Mouse (Mus musculus): ENCODE results near the gene Cdkn2a. TPM values are rescaled to one million over a fixed set of nuclear protein-coding genes. Genes with fewer than 3 reads are reported as not detected.

Gene Cdkn2a
- polyA plus RNA-seq, 1 experiment = not detected

- WGBS = 3% methylated on average over 9 of the region's 9 CpGs
- Histone ChIP-seq H3K27ac (ENCODE audit: insufficient read depth, low read depth, low read length) (no peak overlapping the region), H3K4me3 (ENCODE audit: insufficient read depth, low read depth, low read length) (no peak overlapping the region), H3K4me1 (ENCODE audit: control insufficient read depth, insufficient read depth, low read length) (no peaks in the 10 kb centered on the region)
- TF ChIP-seq CTCF (IDR thresholded peaks at IDR 0.05; ENCODE audit: insufficient read depth, low read depth, low read length) = no peak
- no peak for TF ChIP-seq POLR2A (IDR thresholded peaks at IDR 0.05; ENCODE audit: insufficient read depth, low read depth, low read length)
These were observed 20.9 kb downstream of the Cdkn2a start for GRCm38 (mm10) chr4:89273585-89273984.

GRCm38 (mm10) chr4:89272961-89273540, 21.4 kb downstream of the Cdkn2a start:
- Histone ChIP-seq H3K4me3 (ENCODE audit: insufficient read depth, low read depth, low read length) (no peak overlapping the region), H3K4me1 (ENCODE audit: control insufficient read depth, insufficient read depth, low read length) (no peaks in the 10 kb centered on the region), H3K27ac (ENCODE audit: insufficient read depth, low read depth, low read length) (no peak overlapping the region)
- 4% methylated on average over 20 of the region's 20 CpGs for WGBS
- no peak for TF ChIP-seq POLR2A (IDR thresholded peaks at IDR 0.05; ENCODE audit: insufficient read depth, low read depth, low read length)
- no peak for TF ChIP-seq CTCF (IDR thresholded peaks at IDR 0.05; ENCODE audit: insufficient read depth, low read depth, low read length)

- Histone ChIP-seq H3K4me1 (ENCODE audit: control insufficient read depth, insufficient read depth, low read length) (no peaks in the 10 kb centered on the region), H3K27ac (ENCODE audit: insufficient read depth, low read depth, low read length) (no peak overlapping the region), H3K4me3 (ENCODE audit: insufficient read depth, low read depth, low read length) (no peak overlapping the region)
- TF ChIP-seq POLR2A (IDR thresholded peaks at IDR 0.05; ENCODE audit: insufficient read depth, low read depth, low read length) (no peak), CTCF (IDR thresholded peaks at IDR 0.05; ENCODE audit: insufficient read depth, low read depth, low read length) (no peak)
- WGBS = 7% methylated on average over 18 of the region's 18 CpGs
These were observed 22.2 kb downstream of the Cdkn2a start for GRCm38 (mm10) chr4:89272101-89272718.

DNA sequence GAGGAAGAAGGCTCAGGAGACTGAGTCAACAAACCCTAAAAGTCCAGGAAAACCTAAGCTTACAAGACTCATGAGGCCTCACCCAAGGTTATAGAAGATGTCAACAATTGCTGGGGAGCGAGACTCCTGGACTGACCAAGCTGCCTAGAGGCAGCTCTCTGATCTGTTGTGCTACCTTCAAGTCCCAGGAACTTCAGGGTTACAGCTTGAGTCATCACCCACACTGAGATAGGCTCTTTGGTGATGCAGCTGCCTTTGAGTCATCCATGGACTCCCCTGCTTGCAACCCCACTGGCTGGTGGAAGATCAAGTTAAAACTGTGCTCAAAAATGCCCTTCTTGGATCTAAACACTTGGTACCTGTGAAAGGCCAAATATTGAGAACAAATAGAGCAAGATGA, 36.7 kb downstream of the Cdkn2a start:
- no peak overlapping the region for H3K4me3 ChIP-seq (ENCODE audit: insufficient read depth, low read depth, low read length)
- no peaks in the 10 kb centered on the region for H3K4me1 ChIP-seq (ENCODE audit: control insufficient read depth, insufficient read depth, low read length)
- no peak for TF ChIP-seq POLR2A (IDR thresholded peaks at IDR 0.05; ENCODE audit: insufficient read depth, low read depth, low read length)
- TF ChIP-seq CTCF (IDR thresholded peaks at IDR 0.05; ENCODE audit: insufficient read depth, low read depth, low read length) = no peak
- WGBS = 68% methylated on average over 1 of the region's 1 CpGs
- no peak overlapping the region for H3K27ac ChIP-seq (ENCODE audit: insufficient read depth, low read depth, low read length)

GRCm38 (mm10) chr4:89234446-89234845, 60.0 kb downstream of the Cdkn2a start:
- WGBS = 96% methylated on average over 8 of the region's 8 CpGs
- H3K4me1 ChIP-seq (ENCODE audit: control insufficient read depth, insufficient read depth, low read length) = no peaks in the 10 kb centered on the region
- TF ChIP-seq POLR2A (IDR thresholded peaks at IDR 0.05; ENCODE audit: insufficient read depth, low read depth, low read length) (no peak), CTCF (IDR thresholded peaks at IDR 0.05; ENCODE audit: insufficient read depth, low read depth, low read length) (no peak)
- H3K4me3 ChIP-seq (ENCODE audit: insufficient read depth, low read depth, low read length) = no peak overlapping the region
- H3K27ac ChIP-seq (ENCODE audit: insufficient read depth, low read depth, low read length) = no peak overlapping the region

Other genes with a start within 250 kb of the Cdkn2a start
- gene Mtap, start 157.5 kb downstream of the Cdkn2a start, polyA plus RNA-seq (2012; ENCODE audit: insufficient read depth, insufficient read length, low replicate concordance, missing spikeins) = not detected in 2 replicates
- not detected in 2 replicates for gene Cdkn2b, start 16.4 kb upstream of the Cdkn2a start, polyA plus RNA-seq (2012; ENCODE audit: insufficient read depth, insufficient read length, low replicate concordance, missing spikeins)

Measured in olfactory bulb, adult 2 months (tissue).